Mouse (Mus musculus) forebrain, embryonic 14.5 days (tissue): ENCODE results near the gene Gm17545. TPM values are rescaled to one million over a fixed set of nuclear protein-coding genes. Genes with fewer than 3 reads are reported as not detected.

Experiments used
- ATAC-seq: fragments of 200-750 bp; cut with Nextera tagmentation; 2 replicates; pipeline ENCODE4 v1.8.0; 2017; ENCODE audit warnings: mild to moderate bottlenecking, moderate library complexity
- DNase-seq: peaks from one replicate; pipeline ENCODE4 v3.0.0-alpha.2; 2015; ENCODE audit warnings: low spot score
- H3K27ac ChIP-seq: fragments of 300-500 bp; sonication (generic); 2 replicates; pipeline ENCODE4 v1.5.1; 2014; ENCODE audit warnings: low read depth, mild to moderate bottlenecking, control low read depth, low read length, moderate library complexity
- H3K27me3 ChIP-seq: fragments of 300-500 bp; sonication (generic); replicated peaks from 2 replicates; pipeline ENCODE4 v1.6.1; 2014; ENCODE audit warnings: low read length, control low read depth, mixed read lengths; ENCODE audit not compliant: control insufficient read depth, insufficient read depth
- H3K36me3 ChIP-seq: fragments of 300-500 bp; sonication (generic); 2 replicates; pipeline ENCODE4 v1.6.1; 2014; ENCODE audit warnings: low read length, control low read depth; ENCODE audit not compliant: control insufficient read depth, insufficient read depth
- H3K4me1 ChIP-seq: fragments of 300-500 bp; sonication (generic); 2 replicates; pipeline ENCODE4 v1.6.1; 2014; ENCODE audit warnings: antibody characterized with exemption, low read length, control low read depth; ENCODE audit not compliant: control insufficient read depth, insufficient read depth
- H3K4me2 ChIP-seq: fragments of 300-500 bp; sonication (generic); 2 replicates; pipeline ENCODE4 v1.6.1; 2014; ENCODE audit warnings: mild to moderate bottlenecking, control low read depth, low read length
- H3K4me3 ChIP-seq: fragments of 300-500 bp; sonication (generic); 2 replicates; pipeline ENCODE4 v1.5.1; 2014; ENCODE audit warnings: low read depth, low read length, control low read depth
- H3K9ac ChIP-seq: fragments of 300-500 bp; sonication (generic); 2 replicates; pipeline ENCODE4 v1.6.1; 2014; ENCODE audit warnings: mild to moderate bottlenecking, low read length, control low read depth, moderate library complexity
- H3K9me3 ChIP-seq: fragments of 300-500 bp; sonication (generic); replicated peaks from 2 replicates; pipeline ENCODE4 v1.6.1; 2016; ENCODE audit warnings: low read length, control low read depth, mixed read lengths; ENCODE audit not compliant: control insufficient read depth
- WGBS: fragments of 180-500 bp; shearing (Covaris S2); extraction: QIAGEN DNeasy Blood & Tissue Kit; methylation state at CpG from one replicate; pipeline ENCODE4 v1.1.7; 2014; 5-methylcytosine and 5-hydroxymethylcytosine counted together
- polyA plus RNA-seq: library from polyadenylated mRNA; unstranded; fragments of >200 nt; fragmentation: Nextera tagmentation; extraction: Ambion mirVana; gene quantifications from 2 replicates; pipeline ENCODE4 v1.2.1, GENCODE M21; 2014

Gm17545 gene
- polyA plus RNA-seq, 1 experiment from 2014 or later = not detected

GRCm38 (mm10) chr9:22452697-22453096 is 1.4 kb upstream of the Gm17545 start:
- peaks cover 94% of the 10 kb centered on the region for H3K36me3 ChIP-seq
- H3K4me3 ChIP-seq = no peak overlapping the region
- DNase-seq = no peak
- ATAC-seq = no peak
- H3K27ac ChIP-seq = no peak overlapping the region
- no peaks in the 10 kb centered on the region for H3K27me3 ChIP-seq
- 91% methylated on average over 10 of the region's 10 CpGs for WGBS
- no peaks in the 10 kb centered on the region for H3K4me1 ChIP-seq
- H3K9ac ChIP-seq = no peak overlapping the region
- no peak overlapping the region for H3K4me2 ChIP-seq
- no peaks in the 10 kb centered on the region for H3K9me3 ChIP-seq

DNA sequence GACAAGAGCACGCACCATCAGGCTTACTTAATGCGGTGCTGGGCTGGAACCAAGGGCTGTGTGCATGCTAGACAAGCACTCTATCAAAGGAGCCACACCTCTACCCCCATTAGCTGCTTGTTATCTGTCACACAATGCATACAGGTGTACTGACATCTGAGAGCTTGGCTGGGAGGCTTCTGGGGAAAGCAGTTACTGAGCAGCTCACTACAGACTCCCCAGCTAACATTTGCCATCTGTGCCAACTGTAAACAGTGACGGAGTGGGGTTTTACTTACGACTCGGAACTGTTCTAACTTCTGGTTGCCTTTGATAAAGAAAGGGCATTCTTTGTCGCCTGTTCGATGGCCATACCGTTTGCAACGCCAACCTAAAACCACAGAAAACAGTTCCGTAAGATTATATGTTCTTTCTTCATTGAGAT is 577 bp upstream of the Gm17545 start:
- H3K36me3 ChIP-seq = peaks cover 86% of the 10 kb centered on the region
- no peak overlapping the region for H3K9ac ChIP-seq
- WGBS = 96% methylated on average over 10 of the region's 10 CpGs

DNA sequence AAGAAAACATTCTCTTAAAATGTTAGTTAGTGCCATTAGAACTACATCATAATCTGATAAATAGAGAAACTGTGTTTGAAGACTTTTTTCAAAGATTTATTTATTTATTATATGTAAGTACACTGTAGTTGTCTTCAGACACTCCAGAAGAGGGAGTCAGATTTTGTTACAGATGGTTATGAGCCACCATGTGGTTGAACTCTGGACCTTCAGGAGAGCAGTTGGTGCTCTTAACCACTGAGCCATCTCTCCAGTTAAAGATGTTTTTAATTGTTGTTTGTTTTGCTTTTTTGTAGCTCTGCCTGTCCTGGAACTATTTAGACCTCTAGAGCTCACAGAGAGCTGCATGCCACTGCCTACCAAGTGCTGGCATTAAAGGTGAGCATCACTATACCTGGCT is 951 bp downstream of the Gm17545 start:
- DNase-seq (no peak), ATAC-seq (no peak)
- H3K9ac ChIP-seq = no peak overlapping the region
- H3K36me3 ChIP-seq = peaks cover 79% of the 10 kb centered on the region
- no peak overlapping the region for H3K27ac ChIP-seq
- no peaks in the 10 kb centered on the region for H3K9me3 ChIP-seq
- no peaks in the 10 kb centered on the region for H3K27me3 ChIP-seq
- H3K4me2 ChIP-seq = no peak overlapping the region
- no peak overlapping the region for H3K4me3 ChIP-seq
- H3K4me1 ChIP-seq = no peaks in the 10 kb centered on the region

More for the DNA sequence above, 577 bp upstream of the Gm17545 start:
- no peak overlapping the region for H3K4me3 ChIP-seq
- no peaks in the 10 kb centered on the region for H3K9me3 ChIP-seq
- H3K27me3 ChIP-seq = no peaks in the 10 kb centered on the region
- no peak for DNase-seq
- H3K4me2 ChIP-seq = no peak overlapping the region
- H3K4me1 ChIP-seq = no peaks in the 10 kb centered on the region
- no peak overlapping the region for H3K27ac ChIP-seq
- ATAC-seq = no peak

- Histone ChIP-seq H3K9me3 (no peaks in the 10 kb centered on the region), H3K36me3 (peaks cover 65% of the 10 kb centered on the region), H3K9ac (no peak overlapping the region), H3K4me2 (no peak overlapping the region), H3K27ac (no peak overlapping the region), H3K4me3 (no peak overlapping the region), H3K27me3 (no peaks in the 10 kb centered on the region), H3K4me1 (no peaks in the 10 kb centered on the region)
- 91% methylated on average over 11 of the region's 11 CpGs for WGBS
- ATAC-seq (no peak), DNase-seq (no peak)
Observed at GRCm38 (mm10) chr9:22457142-22457835, 3.2 kb downstream of the Gm17545 start.

- no peaks in the 10 kb centered on the region for H3K27me3 ChIP-seq
- no peak overlapping the region for H3K9ac ChIP-seq
- H3K9me3 ChIP-seq = no peaks in the 10 kb centered on the region
- peaks cover 23% of the 10 kb centered on the region for H3K36me3 ChIP-seq
- no peak overlapping the region for H3K4me3 ChIP-seq
- no peak overlapping the region for H3K4me2 ChIP-seq
- WGBS = 89% methylated on average over 3 of the region's 3 CpGs
- H3K27ac ChIP-seq = no peak overlapping the region
- no peak for DNase-seq
- H3K4me1 ChIP-seq = no peaks in the 10 kb centered on the region
- ATAC-seq = no peak
Observed at GRCm38 (mm10) chr9:22461946-22462345, 7.9 kb downstream of the Gm17545 start.

DNA sequence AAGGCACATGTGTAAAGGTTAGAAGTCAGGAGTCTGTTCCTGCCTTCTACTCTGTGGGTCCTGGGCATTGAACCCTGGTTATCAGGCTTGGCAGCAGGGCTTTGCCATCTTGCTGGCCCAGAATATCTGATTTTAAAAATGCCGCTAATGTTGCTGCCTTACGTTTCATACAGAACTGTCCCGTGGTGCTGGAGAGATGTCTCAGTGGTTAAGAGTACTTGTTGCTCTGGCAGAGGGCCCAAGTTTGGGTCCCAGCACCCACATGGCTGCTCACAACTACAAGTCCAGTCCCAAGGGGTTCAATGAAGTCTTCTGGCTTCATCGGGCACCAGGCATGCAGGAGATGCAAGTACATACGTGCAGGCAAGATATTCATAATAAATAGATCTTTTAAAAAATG is 12.1 kb downstream of the Gm17545 start:
- DNase-seq = no peak
- 95% methylated on average over 5 of the region's 5 CpGs for WGBS
- Histone ChIP-seq H3K4me3 (no peak overlapping the region), H3K4me2 (no peak overlapping the region), H3K9ac (no peak overlapping the region), H3K36me3 (peaks cover 8% of the 10 kb centered on the region; the same call in 1 of the 2 replicates), H3K9me3 (no peaks in the 10 kb centered on the region), H3K27ac (no peak overlapping the region), H3K4me1 (0 out of 2 replicates have a peak, but pooled peaks cover 2% of the 10 kb centered on the region), H3K27me3 (no peaks in the 10 kb centered on the region)
- no peak for ATAC-seq

DNA sequence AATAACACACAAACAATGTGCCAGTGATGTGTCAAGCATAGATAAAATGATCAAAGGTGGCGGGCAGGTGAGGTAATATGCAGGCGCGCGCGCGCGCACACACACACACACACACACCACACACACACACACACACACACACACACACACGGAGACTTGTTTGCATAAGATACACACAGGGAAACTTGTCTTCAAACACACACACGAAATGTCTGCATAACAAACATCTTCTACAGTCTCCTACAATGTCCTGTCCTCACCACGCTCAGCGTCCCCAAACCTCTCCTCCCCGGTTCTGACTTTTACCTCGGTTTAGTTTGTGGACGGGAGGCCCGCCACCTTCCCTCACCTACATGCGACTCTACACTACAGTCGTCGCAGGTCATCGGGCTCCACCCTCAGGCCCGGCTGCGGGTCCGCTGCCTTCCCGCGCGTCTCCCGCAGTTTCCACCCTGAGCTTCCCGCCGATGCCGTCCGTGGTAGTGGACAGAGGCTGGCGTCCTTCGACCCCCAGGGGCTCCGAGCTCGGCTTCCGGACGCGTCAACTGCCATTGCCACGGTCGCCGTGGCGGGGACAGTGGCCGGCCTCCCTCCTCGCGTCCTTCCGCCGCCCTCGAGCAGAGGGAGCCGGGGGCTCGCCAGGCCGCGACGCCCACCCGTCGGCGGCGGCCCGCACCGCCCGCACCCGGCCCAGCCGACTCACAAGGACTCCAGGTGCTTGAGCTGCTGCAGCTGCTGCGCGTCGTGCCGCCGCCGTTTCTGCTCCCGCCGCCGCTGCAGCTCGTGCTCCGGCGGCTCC is 13.5 kb downstream of the Gm17545 start:
- 2% methylated on average over 72 of the region's 73 CpGs for WGBS
- Histone ChIP-seq H3K4me1 (0 out of 2 replicates have a peak, but pooled peaks cover 2% of the 10 kb centered on the region), H3K27me3 (no peaks in the 10 kb centered on the region), H3K27ac (peak overlapping the region; percentile 91), H3K9me3 (no peaks in the 10 kb centered on the region), H3K36me3 (0 out of 2 replicates have a peak, but pooled peaks cover 3% of the 10 kb centered on the region), H3K9ac (peak overlapping the region; percentile 95), H3K4me2 (peak overlapping the region; percentile 75), H3K4me3 (peak overlapping the region; percentile 86)
- peak; percentile 46 for DNase-seq
- peak; percentile 84 for ATAC-seq

DNA sequence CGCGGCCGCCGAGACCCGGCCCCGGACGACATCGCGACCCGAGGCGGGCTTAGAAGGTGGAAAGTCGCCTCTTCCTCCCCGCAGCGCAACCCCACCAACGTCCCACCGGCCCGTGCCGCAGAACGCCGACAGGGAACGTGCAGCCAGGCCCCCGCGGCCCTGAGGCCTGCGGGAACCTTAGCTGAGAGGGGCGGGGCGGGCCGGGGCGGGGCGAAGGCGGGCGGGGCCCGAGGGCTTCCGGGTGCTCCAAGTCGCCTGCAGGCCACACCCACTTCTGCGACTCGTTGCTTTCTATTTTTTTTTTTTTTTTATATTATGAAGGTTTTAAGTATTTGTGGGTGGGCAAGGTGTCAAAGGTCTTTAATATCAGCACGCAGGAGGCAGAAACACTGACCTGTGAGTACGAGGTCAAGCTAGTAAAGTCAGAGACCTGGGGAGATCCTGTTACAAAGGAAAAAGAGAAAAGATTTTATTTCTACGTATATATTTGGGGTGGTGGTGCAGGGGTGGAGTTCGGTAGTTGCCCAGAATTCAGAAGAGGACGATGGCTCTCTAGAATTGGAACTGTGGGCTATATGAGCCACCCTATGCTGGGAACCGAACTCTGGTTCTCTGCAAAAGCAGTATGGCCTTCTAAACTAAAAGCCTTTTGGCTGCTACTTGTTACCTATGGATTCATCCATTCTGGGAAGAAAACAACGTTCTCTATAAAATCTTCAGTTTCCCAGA is 14.2 kb downstream of the Gm17545 start:
- Histone ChIP-seq H3K4me1 (0 out of 2 replicates have a peak, but pooled peaks cover 2% of the 10 kb centered on the region), H3K27ac (peak overlapping the region; percentile 91), H3K4me3 (peak overlapping the region; percentile 86), H3K4me2 (peak overlapping the region; percentile 75), H3K27me3 (no peaks in the 10 kb centered on the region), H3K9me3 (no peaks in the 10 kb centered on the region), H3K9ac (peak overlapping the region; percentile 95), H3K36me3 (0 out of 2 replicates have a peak, but pooled peaks cover 3% of the 10 kb centered on the region)
- DNase-seq (peak; percentile 88), ATAC-seq (peak; percentile 94)
- 3% methylated on average over 43 of the region's 43 CpGs for WGBS
